Mouse (Mus musculus) midbrain, postnatal 0 days (tissue): ENCODE measurements at regions not wholly inside any gene's neighbourhood (a gene's known extent, or its start where the extent isn't known, plus 50 kb on each side); places are given as distances from the start of the nearest gene placed in this dataset.

Source experiments
- ATAC-seq: fragments of 200-750 bp; cut with Nextera tagmentation; 2 replicates; pipeline ENCODE4 v1.8.0; 2017; ENCODE audit warnings: moderate number of reproducible peaks, mild to moderate bottlenecking, moderate TSS enrichment, moderate library complexity; ENCODE audit not compliant: low FRiP score
- DNase-seq: peaks from one replicate; pipeline ENCODE4 v3.0.0-alpha.2; 2015; ENCODE audit warnings: low spot score
- H3K27ac ChIP-seq: fragments of 300-500 bp; sonication (generic); 2 replicates; pipeline ENCODE4 v1.5.1; 2014; ENCODE audit warnings: low read depth, mild to moderate bottlenecking, low read length, mixed read lengths
- H3K27me3 ChIP-seq: fragments of 300-500 bp; sonication (generic); 2 replicates; pipeline ENCODE4 v1.6.1; 2014; ENCODE audit warnings: low read length, control low read depth, mixed read lengths; ENCODE audit not compliant: insufficient read depth
- H3K36me3 ChIP-seq: fragments of 300-500 bp; sonication (generic); 2 replicates; pipeline ENCODE4 v1.6.1; 2014; ENCODE audit warnings: low read length, control low read depth, mixed read lengths; ENCODE audit not compliant: insufficient read depth
- H3K4me1 ChIP-seq: fragments of 300-500 bp; sonication (generic); 2 replicates; pipeline ENCODE4 v1.6.1; 2014; ENCODE audit warnings: mild to moderate bottlenecking, control low read depth, antibody characterized with exemption, low read length, mixed read lengths; ENCODE audit not compliant: insufficient read depth
- H3K4me2 ChIP-seq: fragments of 300-500 bp; sonication (generic); 2 replicates; pipeline ENCODE4 v1.6.1; 2014; ENCODE audit warnings: low read depth, mild to moderate bottlenecking, low read length, mixed read lengths; ENCODE audit not compliant: poor library complexity, severe bottlenecking
- H3K4me3 ChIP-seq: fragments of 300-500 bp; sonication (generic); 2 replicates; pipeline ENCODE4 v1.5.1; 2014; ENCODE audit warnings: low read depth, mild to moderate bottlenecking, low read length, moderate library complexity
- H3K9ac ChIP-seq: fragments of 300-500 bp; sonication (generic); replicated peaks from 2 replicates; pipeline ENCODE4 v1.6.1; 2014; ENCODE audit warnings: mild to moderate bottlenecking, low read length, moderate library complexity, mixed read lengths; ENCODE audit not compliant: poor library complexity, severe bottlenecking
- H3K9me3 ChIP-seq: fragments of 300-500 bp; sonication (generic); 2 replicates; pipeline ENCODE4 v1.6.1; 2016; ENCODE audit warnings: low read length, control low read depth
- CTCF ChIP-seq: IDR thresholded peaks from 2 replicates; pipeline ENCODE4 v1.5.1; 2016; ENCODE audit warnings: antibody characterized with exemption, mild to moderate bottlenecking
- WGBS: fragments of 180-500 bp; shearing (Covaris S2); extraction: QIAGEN DNeasy Blood & Tissue Kit; methylation state at CpG from one replicate; pipeline ENCODE4 v1.1.7; 2014; 5-methylcytosine and 5-hydroxymethylcytosine counted together

DNA sequence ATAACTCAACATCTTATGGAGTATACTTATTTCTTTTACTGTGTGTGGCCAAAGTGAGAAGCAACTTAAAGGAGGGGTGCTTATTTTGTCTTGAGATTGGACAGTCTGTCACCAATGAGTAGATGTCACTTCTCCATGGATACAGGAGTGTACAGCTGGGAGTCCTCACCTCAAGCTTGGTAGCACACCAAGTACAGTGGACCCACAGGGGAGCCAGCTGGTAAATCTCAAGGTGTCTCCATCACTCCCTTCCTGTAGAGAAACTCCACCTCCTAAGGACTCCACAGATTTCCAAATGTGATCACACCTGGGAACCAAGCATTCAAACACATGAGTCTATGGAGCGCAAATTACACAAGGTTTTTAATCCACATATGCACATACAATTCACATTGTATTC is 105.8 kb upstream of the B3gat2 start:
- no peak overlapping the region for H3K4me3 ChIP-seq
- H3K27ac ChIP-seq = no peak overlapping the region
- 83% methylated on average over 1 of the region's 1 CpGs for WGBS
- ATAC-seq (no peak), DNase-seq (no peak)
- peaks cover 3% of the 10 kb centered on the region; the same call in 1 of the 2 replicates for H3K4me1 ChIP-seq
- no peak for TF ChIP-seq CTCF
- H3K9me3 ChIP-seq = no peaks in the 10 kb centered on the region
- peak overlapping the region; percentile 37; the same call in 1 of the 2 replicates for H3K4me2 ChIP-seq
- no peaks in the 10 kb centered on the region for H3K36me3 ChIP-seq
- H3K9ac ChIP-seq = no peak overlapping the region
- H3K27me3 ChIP-seq = no peaks in the 10 kb centered on the region

DNA sequence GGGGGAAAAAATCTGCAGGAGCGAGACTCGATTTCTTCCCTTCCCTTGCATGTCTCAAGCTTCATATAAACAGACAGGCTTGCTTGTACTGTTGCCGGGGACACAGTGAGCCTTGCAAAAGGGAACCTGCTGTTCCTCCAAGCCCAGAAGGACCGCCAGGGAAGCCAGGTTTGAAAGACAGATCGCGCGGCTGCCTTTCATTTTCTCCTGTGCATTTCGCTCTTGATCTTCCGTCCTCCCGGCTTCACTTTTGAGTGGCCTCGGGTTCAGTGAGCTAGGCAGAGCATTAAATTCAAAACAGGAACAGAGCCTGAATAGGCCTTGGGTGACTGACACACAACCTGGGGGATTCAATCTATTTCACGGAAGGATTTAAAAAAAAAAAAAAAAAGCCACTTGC is 105.3 kb upstream of the B3gat2 start:
- H3K4me2 ChIP-seq = peak overlapping the region; percentile 37
- ATAC-seq (peak; percentile 72), DNase-seq (peak; percentile 25)
- no peaks in the 10 kb centered on the region for H3K9me3 ChIP-seq
- H3K4me3 ChIP-seq = 0 out of 2 replicates have a peak overlapping the region, but pooled peaks have one; percentile 2
- 14% methylated on average over 12 of the region's 12 CpGs for WGBS
- peaks cover 3% of the 10 kb centered on the region; the same call in 1 of the 2 replicates for H3K4me1 ChIP-seq
- H3K9ac ChIP-seq = no peak overlapping the region
- TF ChIP-seq CTCF = no peak
- H3K27ac ChIP-seq = peak overlapping the region; percentile 52; the same call in 1 of the 2 replicates
- H3K36me3 ChIP-seq = no peaks in the 10 kb centered on the region
- H3K27me3 ChIP-seq = no peaks in the 10 kb centered on the region

DNA sequence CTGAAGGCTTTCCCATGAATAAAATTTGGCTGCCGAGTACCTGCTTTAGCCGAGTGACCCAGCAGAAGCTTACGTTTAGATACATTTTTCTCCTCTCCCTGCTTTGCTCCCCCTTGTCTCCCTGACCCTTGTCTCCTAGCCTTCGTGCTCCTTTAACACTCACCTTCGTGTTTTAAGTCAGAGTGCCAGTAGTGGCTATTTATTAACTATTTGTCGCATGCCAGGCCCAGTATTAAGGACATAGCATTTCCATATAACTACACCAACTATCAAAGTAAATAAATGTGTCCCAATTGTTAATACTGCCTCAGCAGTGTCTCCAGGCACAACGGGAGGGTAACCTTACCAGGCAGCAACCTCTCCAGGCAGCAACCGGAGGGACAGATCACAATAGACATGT is 104.8 kb upstream of the B3gat2 start:
- H3K27me3 ChIP-seq = no peaks in the 10 kb centered on the region
- no peak for DNase-seq
- ATAC-seq = no peak
- no peak for TF ChIP-seq CTCF
- peak overlapping the region; percentile 37 for H3K4me2 ChIP-seq
- no peak overlapping the region for H3K4me3 ChIP-seq
- WGBS = 42% methylated on average over 8 of the region's 8 CpGs
- no peaks in the 10 kb centered on the region for H3K9me3 ChIP-seq
- 0 out of 2 replicates have a peak overlapping the region, but pooled peaks have one; percentile 55 for H3K27ac ChIP-seq
- H3K9ac ChIP-seq = no peak overlapping the region
- peaks cover 3% of the 10 kb centered on the region; the same call in 1 of the 2 replicates for H3K4me1 ChIP-seq
- H3K36me3 ChIP-seq = no peaks in the 10 kb centered on the region

DNA sequence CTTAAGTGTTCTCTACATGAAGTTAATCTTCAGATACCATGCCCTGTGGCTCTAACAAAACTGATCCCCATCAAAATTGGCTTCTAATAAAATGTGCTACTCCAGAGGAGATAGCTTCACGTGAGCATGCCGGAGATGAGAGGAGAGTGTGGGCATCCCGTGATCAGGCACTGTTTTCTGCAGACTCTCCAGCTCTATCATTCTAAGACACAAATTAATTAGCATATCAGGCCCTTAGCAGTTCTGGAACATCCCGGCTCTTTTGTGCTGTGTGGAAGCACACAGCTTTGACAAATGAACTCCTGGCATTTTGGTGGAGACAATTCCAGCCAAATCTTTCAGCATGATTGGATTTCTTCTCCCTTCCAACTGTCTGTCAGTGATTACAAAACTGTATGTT is 91.0 kb upstream of the B3gat2 start:
- no peaks in the 10 kb centered on the region for H3K27me3 ChIP-seq
- TF ChIP-seq CTCF = no peak
- DNase-seq (no peak), ATAC-seq (peak; percentile 44; the same call in 1 of the 2 replicates)
- H3K36me3 ChIP-seq = no peaks in the 10 kb centered on the region
- no peak overlapping the region for H3K27ac ChIP-seq
- no peak overlapping the region for H3K4me2 ChIP-seq
- no peaks in the 10 kb centered on the region for H3K4me1 ChIP-seq
- no peaks in the 10 kb centered on the region for H3K9me3 ChIP-seq
- 44% methylated on average over 4 of the region's 4 CpGs for WGBS
- no peak overlapping the region for H3K9ac ChIP-seq
- H3K4me3 ChIP-seq = no peak overlapping the region

DNA sequence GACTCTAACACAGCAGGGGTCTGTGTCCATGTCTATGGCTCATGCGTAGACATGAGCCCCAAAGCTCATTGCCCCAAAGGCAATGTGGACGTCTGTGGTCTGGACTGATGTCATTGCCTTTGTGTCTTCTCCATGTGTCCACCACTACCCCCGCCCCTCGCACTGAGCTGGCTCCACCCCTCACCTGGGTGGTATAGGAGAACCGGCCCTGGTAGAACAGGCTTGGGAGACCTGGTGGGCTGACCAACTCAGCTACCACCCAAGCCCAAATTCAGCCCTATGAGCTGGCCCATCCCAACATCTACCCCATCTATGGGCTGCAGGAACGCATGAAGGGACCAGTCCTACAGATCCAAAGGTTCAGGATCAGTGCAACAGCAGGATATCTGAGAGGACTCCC is 87.2 kb upstream of the B3gat2 start:
- WGBS = 96% methylated on average over 6 of the region's 6 CpGs
- no peaks in the 10 kb centered on the region for H3K27me3 ChIP-seq
- H3K4me2 ChIP-seq = no peak overlapping the region
- H3K36me3 ChIP-seq = no peaks in the 10 kb centered on the region
- no peaks in the 10 kb centered on the region for H3K4me1 ChIP-seq
- no peak for DNase-seq
- no peak for ATAC-seq
- no peak overlapping the region for H3K9ac ChIP-seq
- no peak for TF ChIP-seq CTCF
- H3K27ac ChIP-seq = no peak overlapping the region
- no peaks in the 10 kb centered on the region for H3K9me3 ChIP-seq
- H3K4me3 ChIP-seq = no peak overlapping the region

DNA sequence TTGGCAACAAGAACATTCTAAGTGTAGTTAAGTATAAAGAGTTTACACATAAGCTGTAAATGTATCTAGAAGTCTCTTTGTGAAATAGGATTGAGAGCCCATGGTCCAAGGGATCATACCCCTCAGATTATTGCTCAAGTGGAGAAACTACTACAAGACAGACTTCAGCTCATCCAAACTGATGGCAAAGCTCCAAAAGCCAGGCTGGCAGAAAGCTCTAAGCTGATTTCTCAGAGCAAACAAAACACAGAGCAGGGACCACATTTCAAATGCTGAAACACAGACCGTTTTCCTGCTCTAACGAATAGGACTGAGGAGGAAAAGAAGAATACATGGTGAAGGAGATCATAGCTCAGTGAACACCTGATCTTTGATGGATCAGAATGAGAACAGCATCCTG is 85.3 kb upstream of the B3gat2 start:
- H3K4me2 ChIP-seq = no peak overlapping the region
- no peak overlapping the region for H3K4me3 ChIP-seq
- no peaks in the 10 kb centered on the region for H3K4me1 ChIP-seq
- 62% methylated on average over 2 of the region's 2 CpGs for WGBS
- no peak for TF ChIP-seq CTCF
- H3K9me3 ChIP-seq = no peaks in the 10 kb centered on the region
- ATAC-seq = no peak
- H3K9ac ChIP-seq = no peak overlapping the region
- H3K27me3 ChIP-seq = no peaks in the 10 kb centered on the region
- H3K27ac ChIP-seq = no peak overlapping the region
- no peaks in the 10 kb centered on the region for H3K36me3 ChIP-seq
- no peak for DNase-seq
